Comparison of ENCODE assay signal across 30 mouse cellular contexts in the genomic region with DNA sequence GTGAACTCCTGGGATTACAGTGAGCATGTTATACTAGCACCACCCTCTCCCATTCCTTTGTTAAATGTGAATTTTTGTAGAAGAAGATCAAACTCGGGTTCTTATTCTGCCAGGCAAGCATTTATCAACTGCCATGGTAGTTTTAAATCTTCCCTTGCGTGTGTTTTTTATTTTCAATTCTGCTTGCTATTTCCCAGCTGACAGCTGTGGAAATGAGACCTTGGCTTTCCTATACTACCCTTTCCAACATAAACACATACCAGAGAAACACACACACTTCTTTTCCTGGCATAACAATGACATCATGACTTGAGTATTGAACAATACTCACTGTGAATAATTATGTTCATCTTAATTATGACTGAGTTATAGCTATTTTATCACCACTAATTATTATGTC. TPM values are rescaled to one million over a fixed set of nuclear protein-coding genes. Genes with fewer than 3 reads are reported as not detected.
"Had no signal": no experiment of that assay in that cellular context is flagged by ENCODE, and none has a peak within 500 bp of the region (broad histone marks: within the 10 kb centered on the region; RNA-seq: fewer than 3 reads in every experiment).

No protein-coding gene starts in this region.

- DNase-seq: kidney, adult 2 months; kidney, postnatal 25 days; layer of hippocampus, adult 9-11 months; liver; liver, embryonic 13.5 days; lung, postnatal 36 days; midbrain, embryonic 14.5 days; right cerebral cortex, adult 18-20 months; right cerebral cortex, postnatal 14 days; right cerebral cortex, postnatal 4 days; thymus, adult 2 months; thymus, postnatal 14 days; thymus, postnatal 4 days had no signal

- H3K36me3 ChIP-seq: limb, embryonic 10.5 days; limb, embryonic 13.5 days; liver, embryonic 13.5 days; lung, embryonic 15.5 days; midbrain, embryonic 10.5 days; neural tube, embryonic 12.5 days; neural tube, embryonic 15.5 days had no signal

- H3K27ac ChIP-seq: kidney, postnatal 0 days; layer of hippocampus, adult 2 months; limb, embryonic 10.5 days; limb, embryonic 13.5 days; liver, embryonic 13.5 days; lung, embryonic 15.5 days; midbrain, embryonic 10.5 days; neural tube, embryonic 12.5 days; neural tube, embryonic 15.5 days; stomach, postnatal 0 days had no signal

- H3K9ac ChIP-seq: limb, embryonic 13.5 days; liver, embryonic 13.5 days; lung, embryonic 15.5 days; neural tube, embryonic 12.5 days; neural tube, embryonic 15.5 days had no signal

- H3K4me3 ChIP-seq: layer of hippocampus, adult 2 months; limb, embryonic 10.5 days; limb, embryonic 13.5 days; liver, embryonic 13.5 days; lung, embryonic 15.5 days; megakaryocyte, embryonic 14.5 days; midbrain, embryonic 10.5 days; neural tube, embryonic 12.5 days; neural tube, embryonic 15.5 days had no signal

- H3K27me3 ChIP-seq: limb, embryonic 13.5 days; liver, embryonic 13.5 days; lung, embryonic 15.5 days; neural tube, embryonic 12.5 days; neural tube, embryonic 15.5 days had no signal

- H3K9me3 ChIP-seq: limb, embryonic 10.5 days; limb, embryonic 13.5 days; liver, embryonic 13.5 days; lung, embryonic 15.5 days; megakaryocyte, embryonic 14.5 days; midbrain, embryonic 10.5 days; neural tube, embryonic 12.5 days; neural tube, embryonic 15.5 days had no signal

- H3K4me1 ChIP-seq: limb, embryonic 10.5 days; liver, embryonic 13.5 days; megakaryocyte, embryonic 14.5 days; midbrain, embryonic 10.5 days; neural tube, embryonic 12.5 days; neural tube, embryonic 15.5 days had no signal

- H3K4me2 ChIP-seq: limb, embryonic 13.5 days; liver, embryonic 13.5 days; lung, embryonic 15.5 days; neural tube, embryonic 12.5 days; neural tube, embryonic 15.5 days had no signal

RNA-seq across cellular contexts. Expression of gene Olfr455, which starts 14.9 kb away (rescaled TPM):
- total RNA-seq: layer of hippocampus, adult 2 months; layer of hippocampus, postnatal 25 days; left cerebral cortex, adult 18-20 months; left cerebral cortex, postnatal 25 days had no signal
- polyA plus RNA-seq: kidney, adult 2 months; kidney, embryonic 14.5 days; kidney, postnatal 0 days; large intestine, adult 2 months; limb, embryonic 10.5 days; limb, embryonic 13.5 days; liver, embryonic 13.5 days; liver, embryonic 16.5 days; lung, embryonic 15.5 days; midbrain, embryonic 10.5 days; midbrain, embryonic 14.5 days; neural tube, embryonic 12.5 days; neural tube, embryonic 15.5 days; stomach, embryonic 14.5 days; stomach, postnatal 0 days; thymus, adult 2 months had no signal

RNA-seq across cellular contexts. Expression of gene Tcaf3, which starts 35.2 kb away (rescaled TPM):
- total RNA-seq: layer of hippocampus, adult 2 months; layer of hippocampus, postnatal 25 days; left cerebral cortex, adult 18-20 months; left cerebral cortex, postnatal 25 days had no signal
- polyA plus RNA-seq: kidney, adult 2 months; kidney, embryonic 14.5 days; kidney, postnatal 0 days; large intestine, adult 2 months; limb, embryonic 10.5 days; limb, embryonic 13.5 days; liver, embryonic 13.5 days; liver, embryonic 16.5 days; lung, embryonic 15.5 days; midbrain, embryonic 10.5 days; midbrain, embryonic 14.5 days; neural tube, embryonic 12.5 days; neural tube, embryonic 15.5 days; stomach, embryonic 14.5 days; stomach, postnatal 0 days; thymus, adult 2 months had no signal
